Mouse (Mus musculus) limb, embryonic 14.5 days (tissue): ENCODE data around the gene Kif26b. TPM values are rescaled to one million over a fixed set of nuclear protein-coding genes. Genes with fewer than 3 reads are reported as not detected.

Experiments
- ATAC-seq: fragments of 200-750 bp; cut with Nextera tagmentation; 2 replicates; pipeline ENCODE4 v1.8.0; 2017; ENCODE audit warnings: low read depth, moderate number of reproducible peaks, moderate TSS enrichment; ENCODE audit not compliant: low FRiP score
- DNase-seq: peaks from one replicate; pipeline ENCODE4 v3.0.0-alpha.2; 2015; ENCODE audit warnings: low spot score
- H3K27ac ChIP-seq: fragments of 300-500 bp; sonication (generic); replicated peaks from 2 replicates; pipeline ENCODE4 v1.5.1; 2014; ENCODE audit warnings: low read depth, mild to moderate bottlenecking, low read length, moderate library complexity, mixed read lengths
- H3K27me3 ChIP-seq: fragments of 300-500 bp; sonication (generic); 2 replicates; pipeline ENCODE4 v1.6.1; 2014; ENCODE audit warnings: low read length, mixed read lengths; ENCODE audit not compliant: control insufficient read depth, insufficient read depth
- H3K36me3 ChIP-seq: fragments of 300-500 bp; sonication (generic); 2 replicates; pipeline ENCODE4 v1.6.1; 2014; ENCODE audit warnings: mild to moderate bottlenecking, low read length, moderate library complexity, mixed read lengths; ENCODE audit not compliant: control insufficient read depth, insufficient read depth
- H3K4me1 ChIP-seq: fragments of 300-500 bp; sonication (generic); 2 replicates; pipeline ENCODE4 v1.6.1; 2014; ENCODE audit warnings: antibody characterized with exemption, low read length, mixed read lengths; ENCODE audit not compliant: control insufficient read depth, insufficient read depth
- H3K4me2 ChIP-seq: fragments of 300-500 bp; sonication (generic); replicated peaks from 2 replicates; pipeline ENCODE4 v1.6.1; 2014; ENCODE audit warnings: low read depth, mild to moderate bottlenecking, low read length, moderate library complexity; ENCODE audit not compliant: severe bottlenecking
- H3K4me3 ChIP-seq: fragments of 300-500 bp; sonication (generic); replicated peaks from 2 replicates; pipeline ENCODE4 v1.5.1; 2014; ENCODE audit warnings: low read length
- H3K9ac ChIP-seq: fragments of 300-500 bp; sonication (generic); 2 replicates; pipeline ENCODE4 v1.6.1; 2014; ENCODE audit warnings: mild to moderate bottlenecking, low read depth, low read length, moderate library complexity; ENCODE audit not compliant: severe bottlenecking
- H3K9me3 ChIP-seq: fragments of 300-500 bp; sonication (generic); 2 replicates; pipeline ENCODE4 v1.6.1; 2016; ENCODE audit warnings: low read length; ENCODE audit not compliant: control insufficient read depth
- POLR2A ChIP-seq: fragments of 200-500 bp; IDR thresholded peaks from 2 replicates; pipeline ENCODE4 v1.8.0; 2012; ENCODE audit warnings: inconsistent platforms, mild to moderate bottlenecking, moderate library complexity, borderline replicate concordance; ENCODE audit not compliant: insufficient read depth, insufficient read length; ENCODE audit errors: extremely low read depth
- WGBS: fragments of 180-500 bp; shearing (Covaris S2); extraction: QIAGEN DNeasy Blood & Tissue Kit; methylation state at CpG from one replicate; pipeline ENCODE4 v1.1.7; 2014; 5-methylcytosine and 5-hydroxymethylcytosine counted together
- polyA plus RNA-seq, 2 experiments: library from polyadenylated mRNA; depleted of rRNA in 1 of 2; stranded (reverse) in 1 of 2; unstranded in 1 of 2; fragments of >200 nt; fragmentation: Nextera tagmentation in 1 of 2; extraction: Ambion mirVana in 1 of 2; gene quantifications; 2 replicates each; pipeline versions ENCODE4 v1.2.1 to v1.2.3; 2012 to 2014

The Kif26b gene
- polyA plus RNA-seq, 2 experiments: 8.7 to 8.8 TPM

- TF ChIP-seq POLR2A: no peak
- 89% methylated on average over 4 of the region's 4 CpGs for WGBS
- ATAC-seq: no peak
- Histone ChIP-seq H3K4me2 (no peak overlapping the region), H3K27ac (no peak overlapping the region), H3K9ac (no peak overlapping the region), H3K4me3 (no peak overlapping the region), H3K27me3 (no peaks in the 10 kb centered on the region), H3K36me3 (0 out of 2 replicates have a peak, but pooled peaks cover 2% of the 10 kb centered on the region), H3K4me1 (peaks cover 16% of the 10 kb centered on the region), H3K9me3 (no peaks in the 10 kb centered on the region)
- no peak for DNase-seq
Measured at GRCm38 (mm10) chr1:178854936-178855335, 326.0 kb downstream of the Kif26b start.

- 26% methylated on average over 6 of the region's 6 CpGs for WGBS
Measured at GRCm38 (mm10) chr1:178855974-178856373, 327.0 kb downstream of the Kif26b start.

GRCm38 (mm10) chr1:178860671-178861391 lies 331.9 kb downstream of the Kif26b start:
- TF ChIP-seq POLR2A: no peak
- Histone ChIP-seq H3K4me1 (peaks cover 12% of the 10 kb centered on the region), H3K9me3 (0 out of 2 replicates have a peak, but pooled peaks cover 3% of the 10 kb centered on the region), H3K4me2 (no peak overlapping the region), H3K27me3 (no peaks in the 10 kb centered on the region), H3K4me3 (no peak overlapping the region), H3K27ac (no peak overlapping the region), H3K9ac (no peak overlapping the region), H3K36me3 (peaks cover 9% of the 10 kb centered on the region)
- no peak for DNase-seq
- 51% methylated on average over 8 of the region's 8 CpGs for WGBS
- no peak for ATAC-seq

More at GRCm38 (mm10) chr1:178855974-178856373, 327.0 kb downstream of the Kif26b start:
- no peak for TF ChIP-seq POLR2A
- Histone ChIP-seq H3K9me3 (no peaks in the 10 kb centered on the region), H3K4me2 (no peak overlapping the region), H3K4me3 (no peak overlapping the region), H3K9ac (0 out of 2 replicates have a peak overlapping the region, but pooled peaks have one; percentile 16), H3K27me3 (no peaks in the 10 kb centered on the region), H3K36me3 (0 out of 2 replicates have a peak, but pooled peaks cover 2% of the 10 kb centered on the region), H3K4me1 (peaks cover 16% of the 10 kb centered on the region), H3K27ac (no peak overlapping the region)
- no peak for DNase-seq
- ATAC-seq: no peak

GRCm38 (mm10) chr1:178861392-178861762 lies 332.5 kb downstream of the Kif26b start:
- H3K4me1 ChIP-seq: peaks cover 7% of the 10 kb centered on the region
- H3K9me3 ChIP-seq: 0 out of 2 replicates have a peak, but pooled peaks cover 3% of the 10 kb centered on the region
- ATAC-seq (no peak), DNase-seq (no peak)
- 85% methylated on average over 8 of the region's 8 CpGs for WGBS
- H3K4me2 ChIP-seq: no peak overlapping the region
- H3K9ac ChIP-seq: no peak overlapping the region
- H3K27me3 ChIP-seq: no peaks in the 10 kb centered on the region
- H3K36me3 ChIP-seq: peaks cover 13% of the 10 kb centered on the region
- no peak overlapping the region for H3K4me3 ChIP-seq
- no peak overlapping the region for H3K27ac ChIP-seq
- no peak for TF ChIP-seq POLR2A

GRCm38 (mm10) chr1:178863756-178864155 lies 334.8 kb downstream of the Kif26b start:
- Histone ChIP-seq H3K36me3 (peaks cover 18% of the 10 kb centered on the region), H3K4me3 (no peak overlapping the region)
- TF ChIP-seq POLR2A: no peak

More at GRCm38 (mm10) chr1:178863756-178864155, 334.8 kb downstream of the Kif26b start:
- Histone ChIP-seq H3K27ac (no peak overlapping the region), H3K9me3 (0 out of 2 replicates have a peak, but pooled peaks cover 3% of the 10 kb centered on the region), H3K9ac (no peak overlapping the region), H3K27me3 (no peaks in the 10 kb centered on the region), H3K4me1 (no peaks in the 10 kb centered on the region), H3K4me2 (no peak overlapping the region)
- ATAC-seq (no peak), DNase-seq (no peak)
- WGBS: 89% methylated on average over 6 of the region's 6 CpGs
